Mouse (Mus musculus): ENCODE data around the gene Pih1d1. TPM values are rescaled to one million over a fixed set of nuclear protein-coding genes. Genes with fewer than 3 reads are reported as not detected.

Pih1d1 gene
- polyA plus RNA-seq, 1 experiment from 2014 or later, result 98.8 TPM

GRCm38 (mm10) chr7:45190186-45190585 lies 36.1 kb downstream of the Pih1d1 start:
- no peak overlapping the region for H3K9ac ChIP-seq
- ATAC-seq (ENCODE audit: low FRiP score, low read depth), result no peak
- WGBS, result 90% methylated on average over 6 of the region's 6 CpGs
- 0 out of 2 replicates have a peak, but pooled peaks cover 3% of the 10 kb centered on the region for H3K4me1 ChIP-seq (replicated peaks)
- peaks cover 23% of the 10 kb centered on the region; the same call in 1 of the 2 replicates for H3K27me3 ChIP-seq
- no peaks in the 10 kb centered on the region for H3K9me3 ChIP-seq
- no peaks in the 10 kb centered on the region for H3K36me3 ChIP-seq
- no peak overlapping the region for H3K4me2 ChIP-seq
- H3K27ac ChIP-seq (replicated peaks), result no peak overlapping the region
- H3K4me3 ChIP-seq, result no peak overlapping the region

- WGBS, result 64% methylated on average over 2 of the region's 2 CpGs
- Histone ChIP-seq H3K36me3 (no peaks in the 10 kb centered on the region), H3K4me3 (no peak overlapping the region), H3K4me2 (no peak overlapping the region), H3K4me1 (replicated peaks) (0 out of 2 replicates have a peak, but pooled peaks cover 3% of the 10 kb centered on the region), H3K9ac (no peak overlapping the region), H3K27me3 (0 out of 2 replicates have a peak, but pooled peaks cover 14% of the 10 kb centered on the region), H3K27ac (replicated peaks) (no peak overlapping the region), H3K9me3 (no peaks in the 10 kb centered on the region)
- ATAC-seq (ENCODE audit: low FRiP score, low read depth), result no peak
Observed at GRCm38 (mm10) chr7:45191161-45191560, 37.1 kb downstream of the Pih1d1 start.

GRCm38 (mm10) chr7:45191803-45192363 lies 37.8 kb downstream of the Pih1d1 start:
- Histone ChIP-seq H3K27ac (replicated peaks) (no peak overlapping the region), H3K9me3 (no peaks in the 10 kb centered on the region), H3K4me2 (no peak overlapping the region), H3K27me3 (0 out of 2 replicates have a peak, but pooled peaks cover 9% of the 10 kb centered on the region), H3K4me1 (replicated peaks) (0 out of 2 replicates have a peak, but pooled peaks cover 3% of the 10 kb centered on the region), H3K4me3 (no peak overlapping the region), H3K36me3 (no peaks in the 10 kb centered on the region), H3K9ac (no peak overlapping the region)
- WGBS, result 24% methylated on average over 8 of the region's 8 CpGs
- ATAC-seq (ENCODE audit: low FRiP score, low read depth), result no peak

- H3K9ac ChIP-seq, result no peak overlapping the region
- no peak overlapping the region for H3K4me3 ChIP-seq
- ATAC-seq (ENCODE audit: low FRiP score, low read depth), result no peak
- H3K4me1 ChIP-seq (replicated peaks), result 0 out of 2 replicates have a peak, but pooled peaks cover 3% of the 10 kb centered on the region
- 85% methylated on average over 7 of the region's 7 CpGs for WGBS
- no peak overlapping the region for H3K27ac ChIP-seq (replicated peaks)
- no peaks in the 10 kb centered on the region for H3K36me3 ChIP-seq
- H3K27me3 ChIP-seq, result 0 out of 2 replicates have a peak, but pooled peaks cover 9% of the 10 kb centered on the region
- H3K9me3 ChIP-seq, result no peaks in the 10 kb centered on the region
- no peak overlapping the region for H3K4me2 ChIP-seq
Observed at GRCm38 (mm10) chr7:45192585-45193310, 38.6 kb downstream of the Pih1d1 start.

- Histone ChIP-seq H3K4me1 (replicated peaks) (0 out of 2 replicates have a peak, but pooled peaks cover 9% of the 10 kb centered on the region), H3K36me3 (no peaks in the 10 kb centered on the region), H3K27me3 (0 out of 2 replicates have a peak, but pooled peaks cover 4% of the 10 kb centered on the region), H3K4me3 (no peak overlapping the region), H3K9me3 (no peaks in the 10 kb centered on the region), H3K27ac (replicated peaks) (no peak overlapping the region), H3K9ac (no peak overlapping the region), H3K4me2 (no peak overlapping the region)
- ATAC-seq (ENCODE audit: low FRiP score, low read depth), result no peak
- 74% methylated on average over 5 of the region's 5 CpGs for WGBS
Observed at GRCm38 (mm10) chr7:45193406-45193805, 39.3 kb downstream of the Pih1d1 start.

- no peak for ATAC-seq (ENCODE audit: low FRiP score, low read depth)
- 0 out of 2 replicates have a peak, but pooled peaks cover 3% of the 10 kb centered on the region for H3K27me3 ChIP-seq
- WGBS, result 71% methylated on average over 17 of the region's 17 CpGs
- H3K4me2 ChIP-seq, result no peak overlapping the region
- H3K27ac ChIP-seq (replicated peaks), result no peak overlapping the region
- no peak overlapping the region for H3K9ac ChIP-seq
- no peak overlapping the region for H3K4me3 ChIP-seq
- H3K36me3 ChIP-seq, result no peaks in the 10 kb centered on the region
- no peaks in the 10 kb centered on the region for H3K9me3 ChIP-seq
- 0 out of 2 replicates have a peak, but pooled peaks cover 9% of the 10 kb centered on the region for H3K4me1 ChIP-seq (replicated peaks)
Observed at GRCm38 (mm10) chr7:45193871-45194785, 40.0 kb downstream of the Pih1d1 start.

GRCm38 (mm10) chr7:45195341-45196175 lies 41.5 kb downstream of the Pih1d1 start:
- no peak overlapping the region for H3K4me2 ChIP-seq

GRCm38 (mm10) chr7:45196176-45196535 lies 42.1 kb downstream of the Pih1d1 start:
- no peaks in the 10 kb centered on the region for H3K9me3 ChIP-seq
- no peak overlapping the region for H3K27ac ChIP-seq (replicated peaks)
- no peak overlapping the region for H3K9ac ChIP-seq
- no peak for ATAC-seq (ENCODE audit: low FRiP score, low read depth)
- H3K4me3 ChIP-seq, result no peak overlapping the region
- no peak overlapping the region for H3K4me2 ChIP-seq
- 81% methylated on average over 4 of the region's 4 CpGs for WGBS
- H3K4me1 ChIP-seq (replicated peaks), result 0 out of 2 replicates have a peak, but pooled peaks cover 9% of the 10 kb centered on the region
- H3K27me3 ChIP-seq, result no peaks in the 10 kb centered on the region
- no peaks in the 10 kb centered on the region for H3K36me3 ChIP-seq

More at GRCm38 (mm10) chr7:45195341-45196175, 41.5 kb downstream of the Pih1d1 start:
- Histone ChIP-seq H3K36me3 (no peaks in the 10 kb centered on the region), H3K27me3 (no peaks in the 10 kb centered on the region), H3K4me1 (replicated peaks) (0 out of 2 replicates have a peak, but pooled peaks cover 9% of the 10 kb centered on the region), H3K9me3 (no peaks in the 10 kb centered on the region), H3K27ac (replicated peaks) (no peak overlapping the region), H3K9ac (no peak overlapping the region), H3K4me3 (no peak overlapping the region)
- 66% methylated on average over 13 of the region's 13 CpGs for WGBS
- no peak for ATAC-seq (ENCODE audit: low FRiP score, low read depth)

GRCm38 (mm10) chr7:45196994-45197393 lies 42.9 kb downstream of the Pih1d1 start:
- Histone ChIP-seq H3K9ac (no peak overlapping the region), H3K4me1 (replicated peaks) (0 out of 2 replicates have a peak, but pooled peaks cover 8% of the 10 kb centered on the region), H3K4me2 (no peak overlapping the region), H3K36me3 (no peaks in the 10 kb centered on the region), H3K27ac (replicated peaks) (no peak overlapping the region), H3K9me3 (no peaks in the 10 kb centered on the region), H3K4me3 (no peak overlapping the region), H3K27me3 (no peaks in the 10 kb centered on the region)
- no peak for ATAC-seq (ENCODE audit: low FRiP score, low read depth)
- 66% methylated on average over 5 of the region's 5 CpGs for WGBS

- peak; percentile 45; the same call in 1 of the 2 replicates for ATAC-seq (ENCODE audit: low FRiP score, low read depth)
- H3K36me3 ChIP-seq, result no peaks in the 10 kb centered on the region
- no peak overlapping the region for H3K9ac ChIP-seq
- H3K27me3 ChIP-seq, result no peaks in the 10 kb centered on the region
- H3K9me3 ChIP-seq, result no peaks in the 10 kb centered on the region
- H3K4me1 ChIP-seq (replicated peaks), result 0 out of 2 replicates have a peak, but pooled peaks cover 7% of the 10 kb centered on the region
- no peak overlapping the region for H3K4me2 ChIP-seq
- WGBS, result 12% methylated on average over 5 of the region's 5 CpGs
- H3K4me3 ChIP-seq, result no peak overlapping the region
- no peak overlapping the region for H3K27ac ChIP-seq (replicated peaks)
Observed at GRCm38 (mm10) chr7:45198435-45198834, 44.3 kb downstream of the Pih1d1 start.

GRCm38 (mm10) chr7:45198961-45199360 lies 44.9 kb downstream of the Pih1d1 start:
- no peak overlapping the region for H3K9ac ChIP-seq
- ATAC-seq (ENCODE audit: low FRiP score, low read depth), result no peak
- no peak overlapping the region for H3K27ac ChIP-seq (replicated peaks)
- no peak overlapping the region for H3K4me2 ChIP-seq
- H3K36me3 ChIP-seq, result no peaks in the 10 kb centered on the region
- 84% methylated on average over 11 of the region's 11 CpGs for WGBS
- peaks cover 7% of the 10 kb centered on the region; the same call in 1 of the 2 replicates for H3K4me1 ChIP-seq (replicated peaks)
- no peaks in the 10 kb centered on the region for H3K27me3 ChIP-seq
- no peak overlapping the region for H3K4me3 ChIP-seq
- H3K9me3 ChIP-seq, result no peaks in the 10 kb centered on the region
